Mouse (Mus musculus): ENCODE measurements around the gene Itprip. TPM values are rescaled to one million over a fixed set of nuclear protein-coding genes. Genes with fewer than 3 reads are reported as not detected.

Gene Itprip
- polyA plus RNA-seq (2016; fragmentation: Nextera tagmentation; extraction: Ambion mirVana), result 16.3 and 18.9 TPM in 2 replicates

DNA sequence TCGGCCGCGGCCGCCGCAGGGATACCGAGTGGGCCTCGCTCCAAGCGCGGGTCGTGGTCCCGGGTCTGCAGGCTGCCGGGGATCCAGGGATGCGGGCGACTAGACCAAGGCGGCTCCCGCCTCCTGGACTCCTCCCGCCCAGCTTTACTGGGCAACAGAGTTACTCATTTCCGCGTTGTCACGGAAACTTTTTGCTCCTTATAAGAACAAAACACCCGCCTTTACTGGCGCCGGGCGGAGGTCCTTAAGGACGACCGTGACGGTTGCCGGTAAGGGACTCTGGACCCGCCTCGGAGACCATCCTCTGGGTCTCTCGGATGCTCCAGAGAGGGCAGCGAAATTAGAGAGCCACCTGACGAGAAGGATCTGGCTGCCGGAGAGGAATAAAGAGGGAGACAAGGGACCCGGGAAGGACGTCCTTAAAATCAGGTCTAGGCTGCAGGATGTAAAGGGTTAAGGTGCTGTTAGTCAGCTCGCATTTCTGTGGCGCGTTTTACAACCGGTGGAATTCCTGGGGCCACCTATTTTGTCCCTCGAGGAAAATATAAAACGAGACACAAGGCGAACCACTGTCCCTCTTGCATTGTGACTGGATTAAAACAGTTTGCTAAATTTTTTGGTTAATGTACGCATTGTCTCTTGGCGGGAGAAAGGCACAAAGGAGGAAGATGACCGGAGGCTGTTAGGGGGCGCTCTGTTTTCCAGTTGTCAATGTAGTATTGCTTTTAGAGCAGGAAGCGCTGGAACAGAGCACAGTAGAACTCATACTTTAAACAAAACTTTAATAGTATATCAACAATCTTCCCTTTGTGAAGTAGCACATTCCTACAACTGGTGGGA, at the start of gene Itprip, which contains the start of gene Cfap43:
TSS of gene Itprip (minus strand) at position 174 of the 840 bp plus-strand sequence.
TSS of gene Cfap43 (minus strand) at position 162 of the 840 bp plus-strand sequence.
- ATAC-seq (ENCODE audit: low FRiP score, low read depth), result peak; percentile 71

DNA sequence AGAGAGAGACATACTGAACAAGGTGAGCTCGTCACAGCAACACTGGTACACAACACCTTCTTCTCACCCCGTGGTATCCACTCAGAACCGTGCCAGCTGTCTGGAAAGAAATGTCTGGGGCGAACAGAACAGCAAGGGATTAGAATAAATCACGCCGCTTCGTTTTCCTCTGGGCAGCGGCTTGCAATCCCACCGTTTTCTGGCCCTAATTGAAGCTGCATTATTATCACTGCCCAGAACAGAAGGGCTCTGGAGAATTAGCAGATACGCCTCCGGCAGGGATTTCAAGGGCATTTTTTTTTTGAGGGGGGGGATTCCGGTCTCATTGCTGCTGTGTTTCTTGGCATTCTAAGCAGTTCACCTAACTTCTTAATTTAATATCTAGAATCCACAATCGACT, 39.1 kb upstream of the Itprip start:
- Histone ChIP-seq H3K4me1 (peaks cover 3% of the 10 kb centered on the region; the same call in 1 of the 2 replicates), H3K4me2 (replicated peaks) (no peak overlapping the region), H3K4me3 (no peak overlapping the region), H3K36me3 (no peaks in the 10 kb centered on the region), H3K9me3 (no peaks in the 10 kb centered on the region), H3K27ac (replicated peaks) (peak overlapping the region; percentile 56; the same call in 1 of the 2 replicates), H3K27me3 (no peaks in the 10 kb centered on the region), H3K9ac (replicated peaks) (no peak overlapping the region)
- WGBS, result 60% methylated on average over 13 of the region's 13 CpGs
- ATAC-seq (ENCODE audit: low FRiP score, low read depth), result no peak

More for the DNA sequence above, at the start of gene Itprip, which contains the start of gene Cfap43:
- Histone ChIP-seq H3K4me3 (peak within 1 kb of the TSS; percentile 78), H3K36me3 (no peaks in the 10 kb centered on the region), H3K27me3 (no peaks in the 10 kb centered on the region), H3K4me2 (replicated peaks) (peak within 1 kb of the TSS; percentile 81), H3K9me3 (no peaks in the 10 kb centered on the region), H3K27ac (replicated peaks) (peak within 1 kb of the TSS; percentile 87), H3K9ac (replicated peaks) (peak within 1 kb of the TSS; percentile 92), H3K4me1 (peaks cover 29% of the 10 kb centered on the region)
- under 1% methylated on average over 48 of the region's 48 CpGs for WGBS

DNA sequence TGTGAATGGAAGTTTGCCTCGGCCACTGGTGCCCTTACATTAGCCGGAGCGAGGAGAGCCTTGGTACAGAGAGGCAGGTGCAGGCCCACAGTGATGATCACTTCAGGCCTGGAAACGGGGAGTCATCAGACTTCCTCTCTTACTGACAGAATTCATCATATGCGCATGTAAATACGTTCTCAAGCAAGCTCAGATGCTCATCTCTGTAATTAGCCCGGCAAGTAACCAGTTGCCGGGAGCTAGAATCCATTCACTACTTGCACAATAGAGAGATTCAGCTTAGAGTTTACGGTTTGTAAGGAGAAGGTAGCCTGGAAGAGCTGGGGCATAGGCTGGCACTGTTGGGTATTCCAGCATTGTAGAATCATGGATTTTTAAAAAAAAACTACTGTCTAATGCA, 34.1 kb upstream of the Itprip start:
- Histone ChIP-seq H3K36me3 (no peaks in the 10 kb centered on the region), H3K9ac (replicated peaks) (no peak overlapping the region), H3K4me3 (no peak overlapping the region), H3K4me1 (peaks cover 11% of the 10 kb centered on the region), H3K4me2 (replicated peaks) (no peak overlapping the region), H3K27me3 (no peaks in the 10 kb centered on the region), H3K27ac (replicated peaks) (peak overlapping the region; percentile 54; the same call in 1 of the 2 replicates), H3K9me3 (no peaks in the 10 kb centered on the region)
- no peak for ATAC-seq (ENCODE audit: low FRiP score, low read depth)
- 52% methylated on average over 9 of the region's 9 CpGs for WGBS

DNA sequence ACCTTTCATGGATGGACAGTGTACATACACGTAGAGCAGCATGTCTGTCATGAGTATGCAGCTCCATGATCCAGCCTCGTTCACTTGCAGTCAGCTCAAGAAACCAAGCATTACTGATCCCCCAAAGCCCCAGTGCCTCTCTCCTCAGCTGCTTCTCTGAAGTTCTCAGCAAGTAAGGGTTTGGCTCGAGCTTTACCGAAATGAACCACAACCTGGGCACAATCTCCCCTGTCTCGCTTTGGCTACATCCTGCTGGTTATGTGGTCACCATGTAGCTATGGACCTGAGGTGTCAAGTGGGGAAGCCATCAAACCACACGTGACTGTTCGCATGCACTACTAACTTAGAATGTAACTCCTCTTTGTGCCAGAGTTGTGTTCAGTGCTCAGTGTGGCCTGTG, 31.8 kb upstream of the Itprip start:
- no peak for ATAC-seq (ENCODE audit: low FRiP score, low read depth)
- Histone ChIP-seq H3K36me3 (no peaks in the 10 kb centered on the region), H3K27ac (replicated peaks) (no peak overlapping the region), H3K4me1 (peaks cover 19% of the 10 kb centered on the region), H3K9me3 (no peaks in the 10 kb centered on the region), H3K4me3 (no peak overlapping the region), H3K9ac (replicated peaks) (no peak overlapping the region), H3K27me3 (no peaks in the 10 kb centered on the region), H3K4me2 (replicated peaks) (no peak overlapping the region)
- WGBS, result 90% methylated on average over 7 of the region's 7 CpGs

DNA sequence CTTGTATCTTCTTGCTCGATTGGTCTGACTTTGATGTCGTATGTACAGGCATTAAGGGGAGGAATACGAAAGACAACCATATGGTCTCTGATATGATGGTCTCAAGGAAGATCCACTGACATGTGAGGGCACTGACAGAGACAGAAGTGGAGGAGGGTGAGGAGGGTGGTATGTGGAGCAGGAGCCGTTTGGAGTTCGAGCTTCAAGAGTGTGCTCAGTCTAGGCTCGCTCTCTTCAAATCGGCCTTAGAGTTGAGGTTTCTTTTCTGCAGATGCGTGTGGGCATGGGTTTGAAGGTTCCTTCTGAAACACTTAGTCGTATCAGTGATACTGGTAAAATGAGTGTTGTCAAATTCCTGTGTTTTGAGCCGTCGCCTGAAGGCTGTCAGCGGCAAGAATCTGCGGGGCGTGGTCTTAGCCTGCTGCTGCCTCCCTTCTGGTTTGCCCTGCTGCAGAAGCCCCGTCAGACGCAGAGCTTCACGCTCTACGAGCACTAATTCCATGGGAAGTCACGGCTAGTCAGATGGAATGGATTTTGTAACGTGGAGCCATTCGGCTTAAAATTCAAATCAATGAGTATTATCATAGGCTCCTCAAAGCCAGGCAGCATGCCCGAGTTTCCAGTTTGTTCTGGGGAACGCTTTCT, 27.8 kb upstream of the Itprip start:
- WGBS, result 49% methylated on average over 23 of the region's 23 CpGs
- H3K4me2 ChIP-seq (replicated peaks), result peak overlapping the region; percentile 32
- H3K27me3 ChIP-seq, result peaks cover 3% of the 10 kb centered on the region; the same call in 1 of the 2 replicates

DNA sequence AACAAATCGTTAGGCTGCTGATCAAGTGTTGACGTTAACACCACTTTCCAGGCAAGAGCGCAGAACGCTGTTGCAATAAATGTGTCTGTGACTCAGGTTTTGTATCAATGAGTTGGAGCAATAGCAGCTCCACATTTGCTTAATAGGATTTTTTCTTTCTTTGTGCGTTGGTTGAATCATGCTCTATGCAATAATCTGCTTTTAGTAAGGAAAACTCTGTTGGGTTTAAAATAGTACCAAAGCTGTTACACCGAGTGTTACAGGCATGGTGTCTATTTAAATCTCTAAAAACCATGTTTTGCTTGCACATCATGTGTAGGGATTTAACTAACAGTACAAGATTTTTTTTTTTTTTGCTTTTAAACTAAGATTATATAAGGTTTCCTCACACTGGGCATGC, 20.3 kb upstream of the Itprip start:
- H3K27ac ChIP-seq (replicated peaks), result no peak overlapping the region
- no peak overlapping the region for H3K9ac ChIP-seq (replicated peaks)
- no peak overlapping the region for H3K4me3 ChIP-seq
- no peak for ATAC-seq (ENCODE audit: low FRiP score, low read depth)
- H3K36me3 ChIP-seq, result no peaks in the 10 kb centered on the region
- H3K9me3 ChIP-seq, result no peaks in the 10 kb centered on the region
- no peak overlapping the region for H3K4me2 ChIP-seq (replicated peaks)
- peaks cover 9% of the 10 kb centered on the region; the same call in 1 of the 2 replicates for H3K27me3 ChIP-seq
- WGBS, result 76% methylated on average over 6 of the region's 6 CpGs
- peaks cover 8% of the 10 kb centered on the region; the same call in 1 of the 2 replicates for H3K4me1 ChIP-seq

More for the DNA sequence above, 27.8 kb upstream of the Itprip start:
- no peak overlapping the region for H3K4me3 ChIP-seq
- H3K36me3 ChIP-seq, result no peaks in the 10 kb centered on the region
- no peaks in the 10 kb centered on the region for H3K9me3 ChIP-seq
- H3K27ac ChIP-seq (replicated peaks), result no peak overlapping the region
- peak; percentile 68; the same call in 1 of the 2 replicates for ATAC-seq (ENCODE audit: low FRiP score, low read depth)
- no peak overlapping the region for H3K9ac ChIP-seq (replicated peaks)
- peaks cover 8% of the 10 kb centered on the region; the same call in 1 of the 2 replicates for H3K4me1 ChIP-seq

DNA sequence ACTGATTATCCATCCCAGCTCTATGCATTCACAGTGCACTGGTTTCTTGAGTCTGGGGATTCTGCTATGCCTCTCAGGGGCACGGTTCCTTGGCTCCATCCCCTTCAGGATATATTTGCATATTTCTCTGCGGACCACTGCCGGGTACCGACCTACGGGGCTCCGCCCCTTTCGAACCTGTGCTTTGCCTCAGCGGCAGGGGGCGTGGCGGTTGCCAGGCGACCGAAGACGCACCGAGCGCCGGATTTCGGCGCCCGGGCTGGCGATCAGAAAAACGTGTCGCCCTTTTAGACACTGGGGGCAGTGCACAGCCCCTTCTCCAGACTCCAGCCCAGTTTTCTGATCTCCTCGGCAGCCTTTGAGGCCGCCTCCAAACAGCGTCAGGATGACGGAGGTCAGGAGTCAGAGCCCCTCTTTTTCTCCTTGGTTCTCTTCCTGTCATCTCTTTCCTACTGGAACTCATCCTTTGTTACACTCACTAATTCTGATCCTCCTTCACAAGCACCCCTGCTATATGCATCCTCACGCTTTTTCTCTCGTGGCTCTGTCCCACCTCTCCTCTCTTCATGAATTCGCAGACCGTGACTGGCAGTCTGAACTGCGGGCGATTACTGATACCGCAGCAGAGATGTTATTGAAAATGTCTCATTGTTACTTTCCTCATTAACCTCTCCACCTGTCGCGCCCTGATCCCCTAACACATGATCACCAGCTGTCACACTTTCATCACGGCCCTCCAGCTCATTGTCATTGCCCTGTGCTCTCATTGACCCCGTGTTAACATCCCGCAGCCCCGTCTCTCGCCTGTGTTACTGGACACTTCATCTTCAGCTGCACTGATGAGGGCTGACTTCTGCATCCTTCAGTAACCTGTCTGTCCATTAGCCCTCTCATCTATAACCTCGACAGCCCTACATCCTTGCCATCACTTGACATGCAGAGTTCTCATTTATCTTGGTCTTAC, 18.6 kb upstream of the Itprip start, which contains the start of gene Cfap58:
TSS of gene Cfap58 (plus strand) at position 233 of the 964 bp plus-strand sequence.
- ATAC-seq (ENCODE audit: low FRiP score, low read depth), result peak; percentile 93
- Histone ChIP-seq H3K4me1 (peaks cover 8% of the 10 kb centered on the region; the same call in 1 of the 2 replicates), H3K27me3 (peaks cover 9% of the 10 kb centered on the region; the same call in 1 of the 2 replicates), H3K9ac (replicated peaks) (peak within 1 kb of the TSS; percentile 40), H3K9me3 (no peaks in the 10 kb centered on the region), H3K36me3 (no peaks in the 10 kb centered on the region), H3K27ac (replicated peaks) (peak within 1 kb of the TSS; percentile 39), H3K4me3 (peak within 1 kb of the TSS; percentile 34), H3K4me2 (replicated peaks) (peak within 1 kb of the TSS; percentile 64)
- WGBS, result 3% methylated on average over 41 of the region's 41 CpGs

DNA sequence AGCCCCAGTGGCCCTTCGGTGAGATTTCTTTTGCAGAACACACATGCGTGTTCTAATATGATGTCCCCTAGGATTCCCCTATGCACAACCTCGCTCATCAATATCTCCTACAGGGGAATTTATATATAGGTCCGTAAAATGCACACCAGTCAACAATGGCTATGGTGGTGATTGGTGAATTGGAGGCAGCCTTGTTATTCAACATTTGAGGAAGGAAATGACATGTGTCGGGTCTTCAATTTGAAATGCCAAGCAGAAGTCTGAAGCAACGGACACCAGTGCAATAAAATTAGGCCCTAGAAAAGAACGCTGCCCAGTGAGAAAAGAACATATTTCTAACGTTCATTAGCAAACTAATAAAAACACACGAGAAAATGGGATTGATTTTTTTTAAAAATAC, 17.8 kb upstream of the Itprip start:
- H3K4me1 ChIP-seq, result peaks cover 8% of the 10 kb centered on the region; the same call in 1 of the 2 replicates
- peak overlapping the region; percentile 34 for H3K4me3 ChIP-seq
- H3K9ac ChIP-seq (replicated peaks), result no peak overlapping the region

DNA sequence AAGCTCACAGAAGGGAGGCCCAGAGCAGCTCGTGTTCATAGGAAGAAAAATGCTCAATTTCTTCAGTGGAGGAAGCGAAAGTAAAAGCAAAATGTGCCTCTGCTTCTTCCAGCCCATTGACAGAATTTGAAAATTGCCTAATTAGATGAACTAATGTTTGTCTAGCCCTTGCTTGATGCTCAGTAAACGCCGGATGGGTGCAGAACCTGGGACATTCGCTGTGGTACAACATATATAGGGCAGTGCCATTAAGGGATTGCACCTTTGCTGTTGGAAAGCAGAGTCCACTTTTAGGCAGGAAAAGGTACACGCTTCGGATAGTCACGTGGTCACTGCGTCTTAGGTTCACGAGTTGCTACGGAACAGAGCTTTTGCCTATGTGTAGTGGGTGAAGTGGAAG, 17.4 kb upstream of the Itprip start:
- no peak overlapping the region for H3K9ac ChIP-seq (replicated peaks)
- no peak for ATAC-seq (ENCODE audit: low FRiP score, low read depth)
- H3K36me3 ChIP-seq, result no peaks in the 10 kb centered on the region
- WGBS, result 91% methylated on average over 11 of the region's 11 CpGs
- H3K27ac ChIP-seq (replicated peaks), result no peak overlapping the region
- no peak overlapping the region for H3K4me3 ChIP-seq
- peaks cover 9% of the 10 kb centered on the region; the same call in 1 of the 2 replicates for H3K27me3 ChIP-seq
- no peak overlapping the region for H3K4me2 ChIP-seq (replicated peaks)
- peaks cover 8% of the 10 kb centered on the region; the same call in 1 of the 2 replicates for H3K4me1 ChIP-seq
- H3K9me3 ChIP-seq, result no peaks in the 10 kb centered on the region

More for the DNA sequence above, 17.8 kb upstream of the Itprip start:
- Histone ChIP-seq H3K27ac (replicated peaks) (peak overlapping the region; percentile 39; the same call in 1 of the 2 replicates), H3K36me3 (no peaks in the 10 kb centered on the region), H3K9me3 (no peaks in the 10 kb centered on the region), H3K4me2 (replicated peaks) (peak overlapping the region; percentile 64), H3K27me3 (peaks cover 9% of the 10 kb centered on the region; the same call in 1 of the 2 replicates)
- no peak for ATAC-seq (ENCODE audit: low FRiP score, low read depth)
- 69% methylated on average over 9 of the region's 9 CpGs for whole genome bisulfite sequencing

DNA sequence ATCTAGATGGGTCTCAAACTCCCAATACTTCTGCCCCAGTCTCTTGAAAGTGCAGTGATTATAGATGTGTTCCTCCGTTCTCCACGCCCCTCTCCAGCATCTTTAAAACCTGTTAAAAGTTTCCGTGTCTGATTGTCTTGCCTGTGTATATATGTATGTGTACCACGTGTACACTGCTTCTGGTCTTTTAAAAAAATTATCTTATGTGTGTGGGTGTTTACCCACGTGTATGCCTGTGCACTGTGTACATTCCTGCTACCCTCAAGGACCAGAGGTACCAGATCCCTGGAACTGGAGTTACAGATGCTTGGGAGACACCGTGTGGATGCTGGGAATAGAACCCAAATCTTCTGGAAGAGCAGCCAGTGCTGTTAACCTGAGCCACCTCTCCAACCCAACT, 16.4 kb upstream of the Itprip start:
- ATAC-seq (ENCODE audit: low FRiP score, low read depth), result no peak
- 85% methylated on average over 6 of the region's 6 CpGs for WGBS

More for the DNA sequence above, 16.4 kb upstream of the Itprip start:
- Histone ChIP-seq H3K4me3 (no peak overlapping the region), H3K4me2 (replicated peaks) (no peak overlapping the region), H3K9me3 (no peaks in the 10 kb centered on the region), H3K36me3 (no peaks in the 10 kb centered on the region), H3K27ac (replicated peaks) (no peak overlapping the region), H3K4me1 (peaks cover 8% of the 10 kb centered on the region; the same call in 1 of the 2 replicates), H3K9ac (replicated peaks) (no peak overlapping the region), H3K27me3 (peaks cover 9% of the 10 kb centered on the region; the same call in 1 of the 2 replicates)
